Mouse (Mus musculus): ENCODE results near the gene Fbxo44. TPM values are rescaled to one million over a fixed set of nuclear protein-coding genes. Genes with fewer than 3 reads are reported as not detected.

Gene Fbxo44
- polyA plus RNA-seq, 1 experiment from 2014 or later = 80.6 TPM

- ATAC-seq (ENCODE audit: low FRiP score) = peak; percentile 95
- H3K4me2 ChIP-seq (replicated peaks) = peak overlapping the region; percentile 84
- peak overlapping the region; percentile 65 for H3K4me3 ChIP-seq
- WGBS = under 1% methylated on average over 65 of the region's 65 CpGs
- no peaks in the 10 kb centered on the region for H3K9me3 ChIP-seq (replicated peaks)
- H3K36me3 ChIP-seq = peaks cover 14% of the 10 kb centered on the region
- peaks cover 7% of the 10 kb centered on the region; the same call in 1 of the 2 replicates for H3K27me3 ChIP-seq
- peaks cover 22% of the 10 kb centered on the region for H3K4me1 ChIP-seq
- peak overlapping the region; percentile 79 for H3K9ac ChIP-seq
- H3K27ac ChIP-seq = peak overlapping the region; percentile 91
Measured at GRCm38 (mm10) chr4:148140098-148141011, 19.9 kb downstream of the Fbxo44 start.

GRCm38 (mm10) chr4:148139767-148140097, 20.6 kb downstream of the Fbxo44 start:
- peaks cover 7% of the 10 kb centered on the region; the same call in 1 of the 2 replicates for H3K27me3 ChIP-seq
- H3K4me2 ChIP-seq (replicated peaks) = peak overlapping the region; percentile 84
- peaks cover 8% of the 10 kb centered on the region for H3K36me3 ChIP-seq
- H3K9me3 ChIP-seq (replicated peaks) = no peaks in the 10 kb centered on the region
- H3K4me1 ChIP-seq = peaks cover 22% of the 10 kb centered on the region
- WGBS = under 1% methylated on average over 12 of the region's 12 CpGs
- H3K9ac ChIP-seq = peak overlapping the region; percentile 79; the same call in 1 of the 2 replicates
- peak overlapping the region; percentile 65 for H3K4me3 ChIP-seq
- ATAC-seq (ENCODE audit: low FRiP score) = peak; percentile 39
- H3K27ac ChIP-seq = peak overlapping the region; percentile 91

GRCm38 (mm10) chr4:148137503-148137902, 22.8 kb downstream of the Fbxo44 start:
- Histone ChIP-seq H3K4me1 (peaks cover 22% of the 10 kb centered on the region), H3K27me3 (peaks cover 7% of the 10 kb centered on the region; the same call in 1 of the 2 replicates), H3K36me3 (no peaks in the 10 kb centered on the region), H3K9me3 (replicated peaks) (no peaks in the 10 kb centered on the region), H3K27ac (no peak overlapping the region), H3K4me2 (replicated peaks) (no peak overlapping the region), H3K9ac (no peak overlapping the region), H3K4me3 (no peak overlapping the region)
- 66% methylated on average over 8 of the region's 8 CpGs for WGBS
- no peak for ATAC-seq (ENCODE audit: low FRiP score)

GRCm38 (mm10) chr4:148134988-148135387, 25.3 kb downstream of the Fbxo44 start:
- 89% methylated on average over 8 of the region's 8 CpGs for WGBS
- ATAC-seq (ENCODE audit: low FRiP score) = no peak
- Histone ChIP-seq H3K4me2 (replicated peaks) (no peak overlapping the region), H3K9me3 (replicated peaks) (no peaks in the 10 kb centered on the region), H3K27ac (no peak overlapping the region), H3K4me3 (no peak overlapping the region), H3K27me3 (peaks cover 13% of the 10 kb centered on the region), H3K36me3 (no peaks in the 10 kb centered on the region), H3K4me1 (peaks cover 30% of the 10 kb centered on the region), H3K9ac (no peak overlapping the region)

- peak overlapping the region; percentile 99 for H3K27ac ChIP-seq
- no peaks in the 10 kb centered on the region for H3K36me3 ChIP-seq
- H3K27me3 ChIP-seq = peaks cover 16% of the 10 kb centered on the region
- peak overlapping the region; percentile 98 for H3K9ac ChIP-seq
- peak overlapping the region; percentile 80 for H3K4me2 ChIP-seq (replicated peaks)
- ATAC-seq (ENCODE audit: low FRiP score) = peak; percentile 75
- no peaks in the 10 kb centered on the region for H3K9me3 ChIP-seq (replicated peaks)
- WGBS = under 1% methylated on average over 21 of the region's 21 CpGs
- peak overlapping the region; percentile 81 for H3K4me3 ChIP-seq
- H3K4me1 ChIP-seq = peaks cover 45% of the 10 kb centered on the region
Measured at GRCm38 (mm10) chr4:148131497-148132081, 28.7 kb downstream of the Fbxo44 start.

GRCm38 (mm10) chr4:148130561-148131413, 29.5 kb downstream of the Fbxo44 start, which contains the start of gene Draxin:
TSS of gene Draxin (minus strand) at chr4:148130698.
- H3K9me3 ChIP-seq (replicated peaks) = no peaks in the 10 kb centered on the region
- H3K27me3 ChIP-seq = peaks cover 16% of the 10 kb centered on the region
- H3K4me2 ChIP-seq (replicated peaks) = peak within 1 kb of the TSS; percentile 80
- under 1% methylated on average over 72 of the region's 87 CpGs for WGBS
- H3K4me1 ChIP-seq = peaks cover 53% of the 10 kb centered on the region
- no peaks in the 10 kb centered on the region for H3K36me3 ChIP-seq
- H3K9ac ChIP-seq = peak within 1 kb of the TSS; percentile 98
- ATAC-seq (ENCODE audit: low FRiP score) = peak; percentile 86
- H3K4me3 ChIP-seq = peak within 1 kb of the TSS; percentile 81
- H3K27ac ChIP-seq = peak within 1 kb of the TSS; percentile 99

- ATAC-seq (ENCODE audit: low FRiP score) = peak; percentile 11
- peak within 1 kb of the TSS; percentile 80 for H3K4me2 ChIP-seq (replicated peaks)
- peaks cover 16% of the 10 kb centered on the region for H3K27me3 ChIP-seq
- H3K9me3 ChIP-seq (replicated peaks) = no peaks in the 10 kb centered on the region
- H3K4me1 ChIP-seq = peaks cover 55% of the 10 kb centered on the region
- 2% methylated on average over 17 of the region's 18 CpGs for WGBS
- no peaks in the 10 kb centered on the region for H3K36me3 ChIP-seq
- H3K9ac ChIP-seq = peak within 1 kb of the TSS; percentile 98
- H3K27ac ChIP-seq = peak within 1 kb of the TSS; percentile 99
- H3K4me3 ChIP-seq = peak within 1 kb of the TSS; percentile 81
Measured at GRCm38 (mm10) chr4:148130133-148130532, 30.1 kb downstream of the Fbxo44 start, which contains the start of gene Mad2l2. TSS of gene Mad2l2 (plus strand) at chr4:148130384.

GRCm38 (mm10) chr4:148128672-148129071, 31.6 kb downstream of the Fbxo44 start:
- peak overlapping the region; percentile 81 for H3K4me3 ChIP-seq
- H3K9ac ChIP-seq = peak overlapping the region; percentile 98
- H3K27me3 ChIP-seq = peaks cover 16% of the 10 kb centered on the region
- 75% methylated on average over 2 of the region's 2 CpGs for WGBS
- peak overlapping the region; percentile 99 for H3K27ac ChIP-seq
- H3K36me3 ChIP-seq = no peaks in the 10 kb centered on the region
- H3K9me3 ChIP-seq (replicated peaks) = no peaks in the 10 kb centered on the region
- no peak for ATAC-seq (ENCODE audit: low FRiP score)
- H3K4me1 ChIP-seq = peaks cover 63% of the 10 kb centered on the region
- peak overlapping the region; percentile 80 for H3K4me2 ChIP-seq (replicated peaks)

GRCm38 (mm10) chr4:148128241-148128640, 32.0 kb downstream of the Fbxo44 start:
- H3K36me3 ChIP-seq = no peaks in the 10 kb centered on the region
- H3K9me3 ChIP-seq (replicated peaks) = no peaks in the 10 kb centered on the region
- peak overlapping the region; percentile 98; the same call in 1 of the 2 replicates for H3K9ac ChIP-seq
- peak overlapping the region; percentile 99 for H3K27ac ChIP-seq
- peak overlapping the region; percentile 80 for H3K4me2 ChIP-seq (replicated peaks)
- WGBS = 53% methylated on average over 1 of the region's 1 CpGs
- H3K27me3 ChIP-seq = peaks cover 16% of the 10 kb centered on the region
- H3K4me3 ChIP-seq = peak overlapping the region; percentile 81
- ATAC-seq (ENCODE audit: low FRiP score) = no peak
- H3K4me1 ChIP-seq = peaks cover 63% of the 10 kb centered on the region

- H3K36me3 ChIP-seq = no peaks in the 10 kb centered on the region
- H3K27ac ChIP-seq = peak overlapping the region; percentile 24; the same call in 1 of the 2 replicates
- no peaks in the 10 kb centered on the region for H3K27me3 ChIP-seq
- no peaks in the 10 kb centered on the region for H3K9me3 ChIP-seq (replicated peaks)
- H3K4me3 ChIP-seq = no peak overlapping the region
- H3K9ac ChIP-seq = no peak overlapping the region
- WGBS = 74% methylated on average over 3 of the region's 3 CpGs
- H3K4me1 ChIP-seq = peaks cover 46% of the 10 kb centered on the region
- peak overlapping the region; percentile 8; the same call in 1 of the 2 replicates for H3K4me2 ChIP-seq (replicated peaks)
- ATAC-seq (ENCODE audit: low FRiP score) = no peak
Measured at GRCm38 (mm10) chr4:148122694-148123066, 37.6 kb downstream of the Fbxo44 start.

GRCm38 (mm10) chr4:148121982-148122693, 38.1 kb downstream of the Fbxo44 start:
- H3K4me2 ChIP-seq (replicated peaks) = peak overlapping the region; percentile 8; the same call in 1 of the 2 replicates
- peaks cover 41% of the 10 kb centered on the region for H3K4me1 ChIP-seq
- H3K9ac ChIP-seq = peak overlapping the region; percentile 27; the same call in 1 of the 2 replicates

More at GRCm38 (mm10) chr4:148121982-148122693, 38.1 kb downstream of the Fbxo44 start:
- Histone ChIP-seq H3K4me3 (no peak overlapping the region), H3K36me3 (no peaks in the 10 kb centered on the region), H3K9me3 (replicated peaks) (no peaks in the 10 kb centered on the region; the same call in 1 of the 2 replicates), H3K27me3 (no peaks in the 10 kb centered on the region), H3K27ac (peak overlapping the region; percentile 68)
- 4% methylated on average over 6 of the region's 6 CpGs for WGBS
- ATAC-seq (ENCODE audit: low FRiP score) = peak; percentile 83

All from hindbrain, embryonic 12.5 days (tissue).